Mouse (Mus musculus): Measurements from ENCODE around the gene Mical1. TPM values are rescaled to one million over a fixed set of nuclear protein-coding genes. Genes with fewer than 3 reads are reported as not detected.

Gene Mical1
- 19.6 and 21.5 TPM in 2 replicates for polyA plus RNA-seq (2015; fragmentation: Nextera tagmentation; extraction: Ambion mirVana)

- no peaks in the 10 kb centered on the region for H3K27me3 ChIP-seq (replicated peaks)
- peak within 1 kb of the TSS; percentile 82 for H3K4me2 ChIP-seq
- H3K9ac ChIP-seq: peak within 1 kb of the TSS; percentile 48
- H3K27ac ChIP-seq: peak within 1 kb of the TSS; percentile 71
- no peaks in the 10 kb centered on the region for H3K9me3 ChIP-seq
- under 1% methylated on average over 35 of the region's 35 CpGs for WGBS
- peaks cover 26% of the 10 kb centered on the region for H3K4me1 ChIP-seq
- H3K4me3 ChIP-seq: peak within 1 kb of the TSS; percentile 52
- peak; percentile 71 for ATAC-seq (replicated peaks)
- no peaks in the 10 kb centered on the region for H3K36me3 ChIP-seq (replicated peaks)
Measured at GRCm38 (mm10) chr10:41476171-41477017, at the start of gene Mical1. TSS of gene Mical1 (plus strand) at chr10:41476314.

- Histone ChIP-seq H3K9ac (no peak overlapping the region), H3K27ac (no peak overlapping the region), H3K4me3 (no peak overlapping the region), H3K27me3 (replicated peaks) (no peaks in the 10 kb centered on the region), H3K4me2 (no peak overlapping the region), H3K4me1 (no peaks in the 10 kb centered on the region), H3K9me3 (no peaks in the 10 kb centered on the region), H3K36me3 (replicated peaks) (no peaks in the 10 kb centered on the region)
- 59% methylated on average over 6 of the region's 6 CpGs for WGBS
- no peak for ATAC-seq (replicated peaks)
Measured at GRCm38 (mm10) chr10:41426368-41426767, 49.7 kb upstream of the Mical1 start.

- Histone ChIP-seq H3K27me3 (replicated peaks) (peaks cover 4% of the 10 kb centered on the region), H3K4me1 (no peaks in the 10 kb centered on the region), H3K9me3 (no peaks in the 10 kb centered on the region), H3K36me3 (replicated peaks) (no peaks in the 10 kb centered on the region), H3K9ac (no peak overlapping the region), H3K27ac (no peak overlapping the region), H3K4me3 (no peak overlapping the region), H3K4me2 (no peak overlapping the region)
- 24% methylated on average over 4 of the region's 4 CpGs for WGBS
- no peak for ATAC-seq (replicated peaks)
Measured at GRCm38 (mm10) chr10:41434624-41435023, 41.5 kb upstream of the Mical1 start.

- Histone ChIP-seq H3K36me3 (replicated peaks) (no peaks in the 10 kb centered on the region), H3K9ac (no peak overlapping the region), H3K4me3 (no peak overlapping the region), H3K4me2 (no peak overlapping the region), H3K4me1 (no peaks in the 10 kb centered on the region), H3K9me3 (no peaks in the 10 kb centered on the region), H3K27ac (no peak overlapping the region), H3K27me3 (replicated peaks) (peaks cover 4% of the 10 kb centered on the region)
- WGBS: 49% methylated on average over 3 of the region's 3 CpGs
- ATAC-seq (replicated peaks): no peak
Measured at GRCm38 (mm10) chr10:41435141-41435540, 41.0 kb upstream of the Mical1 start.

DNA sequence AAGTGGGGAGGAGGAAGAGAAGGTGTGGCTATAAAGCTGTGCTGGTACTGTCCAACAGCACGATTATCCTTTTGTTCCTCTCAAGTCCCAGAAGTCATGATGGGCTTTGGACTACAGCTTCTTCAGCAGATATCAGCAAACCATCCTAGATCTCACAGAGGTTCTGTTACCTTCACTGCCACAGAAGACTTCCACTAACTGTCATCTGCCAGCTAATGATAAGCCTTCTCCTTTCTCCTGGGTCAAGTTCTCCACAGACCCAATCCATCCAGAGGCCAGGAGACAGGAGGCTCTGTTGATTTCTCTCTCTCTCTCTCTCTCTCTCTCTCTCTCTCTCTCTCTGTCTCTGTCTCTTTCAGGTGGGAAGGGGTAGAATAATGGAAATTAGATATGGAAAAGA, 27.9 kb upstream of the Mical1 start:
- 0 out of 2 replicates have a peak, but pooled peaks cover 8% of the 10 kb centered on the region for H3K36me3 ChIP-seq (replicated peaks)
- no peak overlapping the region for H3K4me3 ChIP-seq
- no peak overlapping the region for H3K4me2 ChIP-seq
- no peaks in the 10 kb centered on the region for H3K27me3 ChIP-seq (replicated peaks)
- no peak overlapping the region for H3K27ac ChIP-seq
- ATAC-seq (replicated peaks): no peak
- no peak overlapping the region for H3K9ac ChIP-seq
- H3K4me1 ChIP-seq: peaks cover 33% of the 10 kb centered on the region
- WGBS: 84% methylated on average over 1 of the region's 1 CpGs
- H3K9me3 ChIP-seq: no peaks in the 10 kb centered on the region

DNA sequence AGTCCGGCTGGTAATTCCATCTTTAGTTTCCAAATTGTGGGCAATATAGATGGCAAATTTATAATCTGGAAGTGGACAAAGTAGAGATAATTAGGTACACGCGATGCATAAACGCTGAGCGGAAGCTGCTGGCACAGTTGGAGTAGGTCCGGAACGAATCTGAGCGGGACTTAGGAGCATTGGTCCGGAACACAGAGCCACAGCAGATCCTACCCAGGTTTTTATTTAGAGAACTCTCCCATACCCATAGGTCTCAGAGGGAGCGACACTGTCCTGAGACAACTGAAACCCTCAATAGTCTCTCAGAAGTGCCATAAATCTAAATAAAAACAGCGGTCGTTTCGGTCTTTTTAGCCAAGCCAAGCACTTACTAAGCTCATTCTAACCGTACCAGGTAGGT, 26.4 kb upstream of the Mical1 start:
- Histone ChIP-seq H3K27ac (peak overlapping the region; percentile 87), H3K9ac (peak overlapping the region; percentile 87), H3K4me1 (peaks cover 41% of the 10 kb centered on the region), H3K9me3 (no peaks in the 10 kb centered on the region), H3K36me3 (replicated peaks) (0 out of 2 replicates have a peak, but pooled peaks cover 8% of the 10 kb centered on the region), H3K27me3 (replicated peaks) (no peaks in the 10 kb centered on the region), H3K4me3 (peak overlapping the region; percentile 96), H3K4me2 (peak overlapping the region; percentile 83)
- ATAC-seq (replicated peaks): peak; percentile 83
- WGBS: 9% methylated on average over 14 of the region's 14 CpGs

DNA sequence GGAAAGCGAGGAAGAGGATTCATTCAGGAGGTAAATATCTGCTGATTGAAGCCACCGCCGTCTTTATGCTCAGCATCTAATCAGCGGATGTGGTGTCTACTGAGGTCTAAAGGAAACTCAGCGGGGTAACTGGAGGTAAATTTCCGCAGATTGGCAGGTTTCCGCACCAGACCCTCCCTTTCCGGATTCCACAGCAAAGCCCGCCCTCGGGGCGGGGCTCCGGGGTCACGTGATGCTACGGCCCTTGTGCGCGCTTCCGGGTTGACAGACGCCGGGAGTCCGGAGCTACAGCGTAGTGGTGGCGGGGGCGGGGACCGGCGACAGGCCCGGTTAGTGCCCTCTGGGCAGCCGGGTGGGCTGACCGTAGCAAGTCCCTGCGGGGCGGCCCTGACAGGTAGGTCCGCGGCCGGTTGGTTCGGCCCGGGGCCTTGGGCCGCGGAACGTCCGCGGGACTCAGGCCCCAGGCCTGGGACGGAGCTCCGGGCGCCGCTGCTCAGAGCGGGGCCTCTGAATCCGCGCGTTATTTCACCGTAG, 25.9 kb upstream of the Mical1 start, which contains the start of gene Zbtb24:
Gene Zbtb24, plus strand, starts transcription at position 247 of the 534 bp plus-strand sequence.
- Histone ChIP-seq H3K27ac (peak within 1 kb of the TSS; percentile 87), H3K9ac (peak within 1 kb of the TSS; percentile 87), H3K27me3 (replicated peaks) (no peaks in the 10 kb centered on the region), H3K9me3 (no peaks in the 10 kb centered on the region), H3K4me2 (peak within 1 kb of the TSS; percentile 83), H3K4me3 (peak within 1 kb of the TSS; percentile 96), H3K36me3 (replicated peaks) (0 out of 2 replicates have a peak, but pooled peaks cover 9% of the 10 kb centered on the region), H3K4me1 (peaks cover 44% of the 10 kb centered on the region)
- ATAC-seq (replicated peaks): peak; percentile 96
- under 1% methylated on average over 49 of the region's 49 CpGs for WGBS

- Histone ChIP-seq H3K9me3 (no peaks in the 10 kb centered on the region), H3K27me3 (replicated peaks) (no peaks in the 10 kb centered on the region), H3K36me3 (replicated peaks) (0 out of 2 replicates have a peak, but pooled peaks cover 11% of the 10 kb centered on the region), H3K4me2 (peak overlapping the region; percentile 83), H3K27ac (no peak overlapping the region), H3K4me3 (peak overlapping the region; percentile 96), H3K4me1 (peaks cover 44% of the 10 kb centered on the region), H3K9ac (peak overlapping the region; percentile 87)
- peak; percentile 21 for ATAC-seq (replicated peaks)
- WGBS: 56% methylated on average over 18 of the region's 18 CpGs
Measured at GRCm38 (mm10) chr10:41450780-41451522, 25.2 kb upstream of the Mical1 start.

DNA sequence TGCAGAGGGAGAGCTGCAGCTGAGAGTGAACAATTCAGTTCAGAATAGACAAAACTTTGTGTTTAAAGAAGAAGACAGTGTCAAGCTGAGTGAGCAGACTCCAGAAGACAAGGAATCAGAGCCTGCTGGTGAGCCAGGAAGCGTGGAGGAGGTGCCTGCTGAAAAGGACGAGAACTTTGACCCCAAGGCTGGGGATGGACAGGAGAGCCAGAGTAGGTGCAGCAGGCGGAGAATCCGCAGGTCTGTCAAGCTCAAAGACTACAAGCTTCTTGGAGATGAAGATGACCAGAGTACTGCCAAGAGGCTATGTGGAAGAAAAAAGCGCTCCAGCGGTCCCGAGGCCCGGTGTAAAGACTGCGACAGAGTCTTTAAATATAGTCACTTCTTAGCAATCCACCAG, 24.5 kb upstream of the Mical1 start:
- Histone ChIP-seq H3K4me1 (peaks cover 44% of the 10 kb centered on the region), H3K9ac (no peak overlapping the region), H3K9me3 (no peaks in the 10 kb centered on the region), H3K36me3 (replicated peaks) (0 out of 2 replicates have a peak, but pooled peaks cover 17% of the 10 kb centered on the region), H3K27me3 (replicated peaks) (no peaks in the 10 kb centered on the region), H3K4me3 (no peak overlapping the region), H3K27ac (no peak overlapping the region), H3K4me2 (peak overlapping the region; percentile 83; the same call in 1 of the 2 replicates)
- ATAC-seq (replicated peaks): no peak
- 96% methylated on average over 9 of the region's 9 CpGs for WGBS

GRCm38 (mm10) chr10:41452791-41453190, 23.3 kb upstream of the Mical1 start:
- 92% methylated on average over 3 of the region's 3 CpGs for WGBS
- H3K27ac ChIP-seq: no peak overlapping the region
- no peak overlapping the region for H3K9ac ChIP-seq
- H3K4me1 ChIP-seq: peaks cover 44% of the 10 kb centered on the region
- 0 out of 2 replicates have a peak, but pooled peaks cover 19% of the 10 kb centered on the region for H3K36me3 ChIP-seq (replicated peaks)
- no peak overlapping the region for H3K4me3 ChIP-seq
- H3K4me2 ChIP-seq: no peak overlapping the region
- H3K9me3 ChIP-seq: no peaks in the 10 kb centered on the region
- ATAC-seq (replicated peaks): no peak
- H3K27me3 ChIP-seq (replicated peaks): no peaks in the 10 kb centered on the region

DNA sequence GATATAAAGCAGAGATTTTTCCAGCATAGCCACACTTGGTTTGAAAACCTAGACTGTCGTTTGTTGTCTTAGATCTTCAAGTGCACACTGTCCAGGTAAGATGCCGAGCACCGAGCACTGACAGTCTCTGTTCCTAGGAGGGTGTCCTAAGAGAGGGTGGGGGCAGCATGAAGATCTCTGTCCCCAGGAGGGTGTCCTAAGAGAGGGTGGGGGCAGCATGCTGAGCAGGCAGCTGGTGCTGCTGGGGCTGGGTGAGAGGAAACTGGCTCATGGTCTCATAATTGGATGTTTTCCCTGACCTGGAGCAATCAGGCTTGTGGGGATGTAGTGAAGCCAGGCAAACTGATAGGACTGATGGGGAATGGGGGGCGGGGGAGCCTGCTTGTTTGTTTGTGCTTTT, 16.1 kb upstream of the Mical1 start:
- peaks cover 22% of the 10 kb centered on the region for H3K36me3 ChIP-seq (replicated peaks)
- H3K4me1 ChIP-seq: 0 out of 2 replicates have a peak, but pooled peaks cover 2% of the 10 kb centered on the region
- H3K9ac ChIP-seq: no peak overlapping the region
- H3K9me3 ChIP-seq: no peaks in the 10 kb centered on the region
- no peak for ATAC-seq (replicated peaks)
- H3K4me3 ChIP-seq: no peak overlapping the region
- H3K4me2 ChIP-seq: no peak overlapping the region
- 77% methylated on average over 4 of the region's 4 CpGs for WGBS
- H3K27me3 ChIP-seq (replicated peaks): no peaks in the 10 kb centered on the region
- H3K27ac ChIP-seq: no peak overlapping the region

GRCm38 (mm10) chr10:41460501-41460900, 15.6 kb upstream of the Mical1 start:
- ATAC-seq (replicated peaks): no peak
- Histone ChIP-seq H3K4me1 (no peaks in the 10 kb centered on the region), H3K36me3 (replicated peaks) (peaks cover 22% of the 10 kb centered on the region), H3K4me3 (no peak overlapping the region), H3K9ac (no peak overlapping the region), H3K27me3 (replicated peaks) (no peaks in the 10 kb centered on the region), H3K9me3 (no peaks in the 10 kb centered on the region), H3K27ac (no peak overlapping the region), H3K4me2 (no peak overlapping the region)
- 28% methylated on average over 2 of the region's 2 CpGs for WGBS
